Mouse (Mus musculus) liver, embryonic 16.5 days (tissue): ENCODE results near the gene Lhx6. TPM values are rescaled to one million over a fixed set of nuclear protein-coding genes. Genes with fewer than 3 reads are reported as not detected.

ENCODE experiments used
- ATAC-seq: fragments of 200-750 bp; cut with Nextera tagmentation; 2 replicates; pipeline ENCODE4 v1.8.0; 2017; ENCODE audit warnings: low read depth, mild to moderate bottlenecking, moderate number of reproducible peaks, moderate library complexity
- H3K27ac ChIP-seq: fragments of 300-500 bp; sonication (generic); 2 replicates; pipeline ENCODE4 v1.5.1; 2014; ENCODE audit warnings: mild to moderate bottlenecking, low read length
- H3K27me3 ChIP-seq: fragments of 300-500 bp; sonication (generic); 2 replicates; pipeline ENCODE4 v1.6.1; 2014; ENCODE audit warnings: low read depth, low read length, mixed read lengths; ENCODE audit not compliant: control insufficient read depth, insufficient read depth
- H3K36me3 ChIP-seq: fragments of 300-500 bp; sonication (generic); 2 replicates; pipeline ENCODE4 v1.6.1; 2014; ENCODE audit warnings: mild to moderate bottlenecking; ENCODE audit not compliant: control insufficient read depth, insufficient read depth
- H3K4me1 ChIP-seq: fragments of 300-500 bp; sonication (generic); 2 replicates; pipeline ENCODE4 v1.6.1; 2014; ENCODE audit warnings: low read depth, low read length, mixed read lengths; ENCODE audit not compliant: control insufficient read depth
- H3K4me2 ChIP-seq: fragments of 300-500 bp; sonication (generic); 2 replicates; pipeline ENCODE4 v1.6.1; 2014; ENCODE audit warnings: low read depth, low read length, mixed read lengths
- H3K4me3 ChIP-seq: fragments of 300-500 bp; sonication (generic); 2 replicates; pipeline ENCODE4 v1.5.1; 2014; ENCODE audit warnings: low read depth, mild to moderate bottlenecking, low read length
- H3K9ac ChIP-seq: fragments of 300-500 bp; sonication (generic); 2 replicates; pipeline ENCODE4 v1.6.1; 2014; ENCODE audit warnings: low read depth, low read length
- H3K9me3 ChIP-seq: fragments of 300-500 bp; sonication (generic); replicated peaks from 2 replicates; pipeline ENCODE4 v1.6.1; 2016; ENCODE audit warnings: low read length; ENCODE audit not compliant: control insufficient read depth
- WGBS: fragments of 180-500 bp; shearing (Covaris S2); extraction: QIAGEN DNeasy Blood & Tissue Kit; methylation state at CpG from one replicate; pipeline ENCODE4 v1.1.7; 2014; ENCODE audit not compliant: insufficient replicate concordance; 5-methylcytosine and 5-hydroxymethylcytosine counted together
- polyA plus RNA-seq: library from polyadenylated mRNA; unstranded; fragments of >200 nt; fragmentation: Nextera tagmentation; extraction: Ambion mirVana; gene quantifications from 2 replicates; pipeline ENCODE4 v1.2.1, GENCODE M21; 2015

Gene Lhx6
- polyA plus RNA-seq, 1 experiment from 2014 or later = 0.53 TPM

DNA sequence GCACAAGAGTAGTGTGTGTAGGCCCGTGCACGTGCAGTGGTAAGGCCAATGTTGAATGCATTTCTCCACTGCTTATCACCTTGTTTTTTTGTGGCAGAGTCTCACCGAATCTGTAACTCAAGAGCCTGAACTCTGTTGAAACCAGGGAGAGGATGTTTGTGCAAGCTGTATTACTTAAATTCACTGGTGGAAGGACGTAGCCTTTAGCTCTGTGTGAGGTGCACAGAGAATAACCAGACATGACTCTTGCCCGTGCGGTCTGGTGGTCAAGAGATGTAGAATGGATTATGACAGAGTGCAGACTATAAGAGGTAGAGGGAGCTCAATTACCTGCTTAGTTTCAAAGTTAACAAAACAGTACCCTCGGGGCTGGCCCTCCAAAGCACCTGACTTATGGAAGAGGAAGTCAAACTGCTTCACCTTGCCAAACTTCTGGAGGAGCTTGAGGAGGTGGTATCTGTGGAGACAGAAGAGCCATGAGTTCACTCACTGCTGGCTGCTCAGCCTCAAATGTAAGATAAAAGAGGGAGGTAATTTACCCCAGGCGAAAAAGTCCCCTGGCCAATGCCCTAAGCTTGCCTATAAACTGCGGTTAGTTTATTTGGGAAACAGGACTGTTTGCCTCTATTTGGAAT, 21.7 kb upstream of the Lhx6 start:
- ATAC-seq = no peak
- no peak overlapping the region for H3K4me3 ChIP-seq
- H3K36me3 ChIP-seq = peaks cover 28% of the 10 kb centered on the region

DNA sequence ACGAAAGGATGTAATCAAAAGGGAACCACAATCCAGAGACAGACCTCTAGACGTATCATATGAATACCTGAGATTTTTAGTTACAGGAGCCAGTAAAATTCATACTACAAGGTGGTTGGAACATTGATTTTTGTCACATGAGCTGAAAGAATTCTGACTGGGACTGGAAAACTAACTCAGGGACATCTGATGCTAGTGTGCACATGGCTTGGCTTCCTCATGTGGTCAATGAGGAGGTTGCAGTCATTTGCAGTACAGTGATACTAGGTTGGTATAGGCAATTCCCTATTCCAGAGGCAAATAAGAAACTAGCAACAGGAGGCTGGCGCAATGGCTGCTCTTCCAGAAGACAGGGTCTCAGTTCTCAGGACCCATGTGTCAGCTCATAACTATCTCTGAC, 7.4 kb upstream of the Lhx6 start:
- H3K4me1 ChIP-seq = no peaks in the 10 kb centered on the region
- H3K4me2 ChIP-seq = no peak overlapping the region
- no peak overlapping the region for H3K4me3 ChIP-seq
- no peak for ATAC-seq
- WGBS = 48% methylated on average over 3 of the region's 3 CpGs
- H3K27me3 ChIP-seq = peaks cover 25% of the 10 kb centered on the region
- H3K27ac ChIP-seq = no peak overlapping the region
- H3K9ac ChIP-seq = no peak overlapping the region
- H3K9me3 ChIP-seq = no peaks in the 10 kb centered on the region
- H3K36me3 ChIP-seq = peaks cover 9% of the 10 kb centered on the region

More for the DNA sequence above, 21.7 kb upstream of the Lhx6 start:
- Histone ChIP-seq H3K4me2 (no peak overlapping the region), H3K9me3 (no peaks in the 10 kb centered on the region), H3K4me1 (no peaks in the 10 kb centered on the region), H3K27ac (no peak overlapping the region), H3K27me3 (no peaks in the 10 kb centered on the region), H3K9ac (no peak overlapping the region)
- WGBS = 77% methylated on average over 9 of the region's 9 CpGs

DNA sequence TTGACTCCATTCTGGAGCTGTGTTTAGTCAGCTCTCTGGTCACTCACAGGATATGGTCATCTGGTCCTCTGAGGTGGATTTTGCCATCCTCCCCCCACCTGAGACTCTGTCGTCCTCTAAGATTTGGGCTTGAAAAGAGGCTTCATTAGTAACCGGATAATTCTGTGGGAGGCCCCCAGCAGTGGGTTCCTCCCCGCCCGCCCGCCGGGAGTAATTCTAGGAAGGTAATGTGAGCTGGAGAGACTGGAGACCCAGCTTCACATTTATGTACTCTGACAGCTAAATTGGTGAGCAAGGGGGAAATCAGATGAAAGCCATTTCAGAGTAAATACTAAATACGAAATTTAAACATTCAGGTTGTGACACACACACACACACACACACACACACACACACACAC, 3.4 kb upstream of the Lhx6 start:
- Histone ChIP-seq H3K36me3 (no peaks in the 10 kb centered on the region), H3K4me3 (no peak overlapping the region), H3K9me3 (no peaks in the 10 kb centered on the region), H3K9ac (no peak overlapping the region), H3K27ac (no peak overlapping the region), H3K4me2 (no peak overlapping the region), H3K4me1 (no peaks in the 10 kb centered on the region; the same call in none of the 2 replicates), H3K27me3 (peaks cover 63% of the 10 kb centered on the region)
- 5% methylated on average over 7 of the region's 7 CpGs for WGBS
- ATAC-seq = no peak

DNA sequence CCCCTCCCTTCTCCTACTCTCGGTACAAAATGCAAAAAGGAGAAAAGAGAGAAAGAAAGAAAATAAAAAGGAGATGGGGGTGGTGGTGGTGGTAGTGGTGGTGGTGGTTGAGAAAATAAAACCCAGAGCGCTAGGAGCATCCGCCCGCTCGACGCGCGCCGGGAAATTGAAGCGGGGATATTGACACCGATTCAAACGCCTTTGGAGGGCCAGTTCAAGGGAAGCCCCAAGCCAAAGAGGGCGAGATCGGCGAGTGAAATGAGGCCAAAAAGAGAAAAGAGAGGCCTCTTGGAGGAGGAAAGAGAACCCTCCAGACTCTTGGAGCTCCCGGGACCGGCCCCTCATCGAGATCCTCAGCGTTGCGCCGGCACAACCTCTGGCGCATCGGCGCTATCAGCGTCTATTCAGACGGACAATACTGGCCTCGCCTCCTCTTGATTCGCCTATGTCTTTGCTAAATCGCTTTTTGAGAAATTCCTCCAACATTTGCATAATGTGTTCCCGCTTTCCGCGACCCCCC, 712 bp downstream of the Lhx6 start:
- Histone ChIP-seq H3K9me3 (no peaks in the 10 kb centered on the region), H3K4me2 (peak overlapping the region; percentile 53; the same call in 1 of the 2 replicates), H3K9ac (no peak overlapping the region), H3K4me1 (no peaks in the 10 kb centered on the region; the same call in none of the 2 replicates), H3K4me3 (peak overlapping the region; percentile 33), H3K36me3 (no peaks in the 10 kb centered on the region), H3K27ac (no peak overlapping the region), H3K27me3 (peaks cover 95% of the 10 kb centered on the region)
- WGBS = under 1% methylated on average over 32 of the region's 32 CpGs
- no peak for ATAC-seq

DNA sequence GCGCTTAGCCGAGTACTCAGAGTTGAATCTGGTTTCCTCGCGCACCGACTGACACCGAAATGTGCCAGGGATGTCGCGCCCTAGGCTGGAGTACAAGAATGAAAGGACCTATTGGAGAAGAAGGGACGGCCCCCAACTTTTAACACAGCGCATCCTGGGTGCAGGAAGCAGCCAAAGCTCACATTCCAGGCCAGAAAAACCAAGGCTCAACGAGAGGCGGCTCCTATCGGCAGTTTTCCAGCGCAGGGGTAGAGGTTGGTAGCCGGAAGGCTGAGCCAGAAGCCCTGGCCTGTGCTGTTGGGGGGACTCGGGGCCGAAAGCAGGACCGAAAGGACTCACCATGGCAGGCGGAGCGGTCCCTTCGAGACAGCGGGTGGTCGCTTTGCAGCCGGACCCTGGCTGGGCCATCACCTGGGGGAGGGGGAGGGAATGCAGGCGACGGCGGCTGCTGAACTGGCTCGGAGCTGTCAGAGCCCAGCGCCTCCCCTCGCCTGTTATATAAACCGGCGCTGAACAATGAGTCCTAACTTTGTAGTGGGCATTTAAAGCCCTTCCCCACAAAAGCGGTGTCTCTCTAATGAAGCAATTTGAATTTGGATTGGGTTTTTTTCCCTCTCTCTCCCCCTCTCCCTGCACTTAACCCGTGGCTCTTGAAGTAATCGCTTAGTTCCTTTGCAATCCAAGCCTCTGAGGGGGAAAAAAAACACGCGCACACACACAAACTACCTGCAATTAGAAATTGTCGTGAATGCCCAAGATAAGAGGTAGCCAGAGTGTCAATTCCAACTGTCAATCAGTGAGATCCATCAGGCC, 1.4 kb downstream of the Lhx6 start:
- H3K27ac ChIP-seq = no peak overlapping the region
- H3K27me3 ChIP-seq = peaks cover 97% of the 10 kb centered on the region
- 1% methylated on average over 38 of the region's 38 CpGs for WGBS
- no peaks in the 10 kb centered on the region for H3K36me3 ChIP-seq
- no peaks in the 10 kb centered on the region for H3K9me3 ChIP-seq
- peak overlapping the region; percentile 53; the same call in 1 of the 2 replicates for H3K4me2 ChIP-seq
- no peak for ATAC-seq
- no peak overlapping the region for H3K9ac ChIP-seq
- peak overlapping the region; percentile 20; the same call in 1 of the 2 replicates for H3K4me3 ChIP-seq
- H3K4me1 ChIP-seq = no peaks in the 10 kb centered on the region; the same call in none of the 2 replicates

DNA sequence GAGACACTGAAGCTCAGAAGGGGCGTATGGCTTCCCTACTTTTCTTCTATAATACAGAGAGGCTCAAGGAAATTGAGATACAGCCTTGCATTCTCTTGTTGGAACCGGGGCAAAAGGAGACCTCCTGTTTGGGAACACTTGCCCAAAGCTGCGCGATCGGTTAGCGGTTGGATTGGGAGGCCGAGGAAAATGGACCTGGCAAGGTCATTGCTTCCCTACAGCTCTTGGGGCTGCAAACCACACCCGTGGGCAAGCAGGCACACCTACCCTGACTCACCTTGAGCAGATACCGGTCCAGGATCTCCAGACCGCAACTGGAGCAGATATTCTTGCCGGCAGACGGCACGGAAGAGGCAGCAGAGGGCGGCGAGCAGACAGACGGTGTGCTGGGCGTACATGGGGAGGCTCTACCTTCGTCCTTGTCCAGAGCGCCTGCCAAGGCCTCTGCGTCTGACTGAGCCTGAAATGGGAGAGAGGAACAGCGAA, 2.1 kb downstream of the Lhx6 start:
- ATAC-seq = no peak
- Histone ChIP-seq H3K9me3 (no peaks in the 10 kb centered on the region), H3K27ac (no peak overlapping the region), H3K4me2 (0 out of 2 replicates have a peak overlapping the region, but pooled peaks have one; percentile 24), H3K4me1 (no peaks in the 10 kb centered on the region; the same call in none of the 2 replicates), H3K4me3 (peak overlapping the region; percentile 20; the same call in 1 of the 2 replicates), H3K36me3 (no peaks in the 10 kb centered on the region), H3K9ac (no peak overlapping the region), H3K27me3 (peaks cover 98% of the 10 kb centered on the region)
- WGBS = 5% methylated on average over 21 of the region's 21 CpGs

DNA sequence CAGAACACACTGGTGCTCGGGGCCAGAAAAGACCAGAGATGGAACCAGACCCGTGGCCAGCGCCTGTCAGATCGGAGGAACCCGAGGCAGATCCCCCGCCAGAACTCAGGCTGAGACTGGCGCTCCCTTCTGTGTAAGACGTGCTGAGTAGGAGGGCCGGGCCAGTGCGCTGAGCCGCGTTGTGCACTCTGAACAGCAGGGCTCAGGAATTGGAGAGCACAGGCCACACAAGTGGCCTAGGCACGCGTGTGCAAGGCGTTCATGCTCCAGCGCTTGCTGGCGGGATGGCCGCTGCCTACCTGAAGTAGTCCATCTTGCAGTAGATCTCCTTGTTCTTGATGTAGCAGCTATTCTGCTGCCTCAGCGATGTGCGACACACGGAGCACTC, 2.7 kb downstream of the Lhx6 start:
- Histone ChIP-seq H3K4me1 (no peaks in the 10 kb centered on the region; the same call in none of the 2 replicates), H3K4me3 (no peak overlapping the region), H3K9me3 (no peaks in the 10 kb centered on the region), H3K27ac (no peak overlapping the region), H3K36me3 (no peaks in the 10 kb centered on the region), H3K4me2 (peak overlapping the region; percentile 1; the same call in 1 of the 2 replicates), H3K9ac (no peak overlapping the region), H3K27me3 (peaks cover 98% of the 10 kb centered on the region)
- no peak; the same call in 1 of the 2 replicates for ATAC-seq
- 4% methylated on average over 21 of the region's 21 CpGs for WGBS

DNA sequence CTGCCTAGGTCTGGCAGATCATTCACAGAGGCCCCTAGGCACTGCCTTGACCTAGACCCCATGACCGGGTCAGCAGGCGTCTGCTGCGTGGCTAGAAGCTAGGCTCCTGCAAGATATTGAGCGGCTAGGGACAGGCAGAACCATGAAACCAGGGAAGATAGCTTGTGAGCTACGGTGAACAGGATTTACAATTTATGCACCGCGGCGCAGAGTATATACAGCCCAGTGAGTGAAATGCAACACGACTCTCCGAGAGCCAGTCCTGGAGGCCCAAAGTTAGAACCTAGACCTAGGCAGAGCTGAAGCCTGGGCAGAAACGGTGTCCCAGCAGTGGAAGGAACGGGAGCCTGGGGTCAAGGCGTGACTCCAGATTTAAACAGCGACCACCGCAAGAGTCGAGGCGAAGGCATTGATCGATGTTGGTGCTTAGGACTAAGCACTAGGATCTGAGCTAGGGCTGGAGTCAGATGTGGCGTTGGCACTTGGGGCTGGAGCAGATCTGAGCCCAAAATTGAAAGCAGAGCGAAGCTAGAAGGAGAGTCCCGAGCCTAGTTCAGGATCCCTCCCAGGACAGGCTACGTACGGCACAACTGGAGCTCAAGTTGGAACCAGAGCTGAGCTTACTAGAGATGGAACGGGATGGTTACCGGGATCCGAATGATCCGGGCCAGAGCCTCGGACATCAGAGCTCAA, 3.2 kb downstream of the Lhx6 start:
- Histone ChIP-seq H3K27me3 (peaks cover 99% of the 10 kb centered on the region), H3K4me3 (no peak overlapping the region), H3K4me2 (peak overlapping the region; percentile 1; the same call in 1 of the 2 replicates), H3K9me3 (no peaks in the 10 kb centered on the region), H3K27ac (no peak overlapping the region), H3K9ac (no peak overlapping the region), H3K36me3 (no peaks in the 10 kb centered on the region), H3K4me1 (no peaks in the 10 kb centered on the region; the same call in none of the 2 replicates)
- WGBS = 5% methylated on average over 28 of the region's 28 CpGs
- ATAC-seq = no peak
